Mouse (Mus musculus): ENCODE measurements at regions not wholly inside any gene's neighbourhood (a gene's known extent, or its start where the extent isn't known, plus 50 kb on each side); places are given as distances from the start of the nearest gene placed in this dataset.
A peak's percentile ranks its signal among the peaks of the same experiment; 100 is the strongest.

DNA sequence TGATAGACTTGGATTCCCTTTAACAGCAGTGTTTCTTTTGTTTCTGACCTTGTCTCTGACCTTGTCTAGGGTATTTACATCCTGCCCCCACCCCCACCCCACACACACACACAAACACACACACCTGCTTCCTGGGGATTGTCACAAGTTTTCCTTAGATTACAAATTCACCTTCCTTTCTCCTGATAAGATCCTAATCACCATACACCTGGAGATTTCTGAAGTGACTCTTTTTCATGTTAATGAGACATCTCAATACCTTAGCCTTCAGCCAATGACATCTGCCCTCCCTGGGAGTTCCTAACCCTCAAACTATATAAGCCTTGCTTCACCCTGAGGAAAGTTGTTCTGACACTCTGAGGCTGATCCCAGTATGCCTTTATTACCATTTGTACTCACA, 495.3 kb downstream of the Pdha2 start:
- Histone ChIP-seq H3K27me3 (ENCODE audit: control insufficient read depth, insufficient read depth, low read length) (no peaks in the 10 kb centered on the region), H3K9ac (replicated peaks; ENCODE audit: low read depth, low read length) (no peak overlapping the region), H3K4me2 (ENCODE audit: low read depth, low read length) (no peak overlapping the region), H3K4me1 (ENCODE audit: control insufficient read depth, insufficient read depth, low read length) (no peaks in the 10 kb centered on the region), H3K36me3 (ENCODE audit: control insufficient read depth, insufficient read depth, low read length) (no peaks in the 10 kb centered on the region), H3K4me3 (ENCODE audit: low read depth, low read length) (no peak overlapping the region), H3K9me3 (ENCODE audit: control insufficient read depth, low read length) (no peaks in the 10 kb centered on the region), H3K27ac (ENCODE audit: low read depth, low read length) (no peak overlapping the region)
- no peak for ATAC-seq (ENCODE audit: low read depth)

DNA sequence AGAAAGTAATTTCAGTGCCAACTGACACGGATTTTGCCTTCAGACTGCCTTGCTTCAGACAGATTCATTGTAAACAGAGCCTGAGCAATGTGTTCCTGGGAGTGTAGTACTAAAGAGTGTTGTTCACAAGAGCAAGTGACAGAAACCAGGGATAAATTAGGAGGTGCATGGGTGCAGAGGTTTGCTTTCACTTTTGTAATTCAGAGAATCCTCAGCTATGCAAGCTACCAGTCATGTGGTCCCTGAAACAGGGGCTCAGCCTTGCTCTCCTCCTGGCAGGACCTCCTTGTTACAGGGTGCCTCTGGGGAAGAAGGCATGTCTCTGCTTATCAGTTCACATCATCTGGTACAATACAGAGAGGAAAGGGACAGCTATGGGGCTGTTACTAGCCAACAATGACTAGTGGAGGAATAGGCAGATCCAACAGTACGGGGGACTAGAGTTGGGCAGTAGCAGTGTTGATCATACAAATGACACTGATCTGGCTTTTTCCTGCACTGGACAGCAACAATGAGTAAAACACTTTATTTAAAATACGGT, 504.5 kb downstream of the Pdha2 start:
- WGBS: 76% methylated on average over 3 of the region's 3 CpGs
- ATAC-seq (ENCODE audit: low read depth): no peak
- H3K9ac ChIP-seq (replicated peaks; ENCODE audit: low read depth, low read length): no peak overlapping the region
- no peaks in the 10 kb centered on the region for H3K36me3 ChIP-seq (ENCODE audit: control insufficient read depth, insufficient read depth, low read length)
- H3K27ac ChIP-seq (ENCODE audit: low read depth, low read length): no peak overlapping the region
- no peak overlapping the region for H3K4me2 ChIP-seq (ENCODE audit: low read depth, low read length)
- no peak overlapping the region for H3K4me3 ChIP-seq (ENCODE audit: low read depth, low read length)
- no peaks in the 10 kb centered on the region for H3K27me3 ChIP-seq (ENCODE audit: control insufficient read depth, insufficient read depth, low read length)
- no peaks in the 10 kb centered on the region for H3K4me1 ChIP-seq (ENCODE audit: control insufficient read depth, insufficient read depth, low read length)
- no peaks in the 10 kb centered on the region for H3K9me3 ChIP-seq (ENCODE audit: control insufficient read depth, low read length)

DNA sequence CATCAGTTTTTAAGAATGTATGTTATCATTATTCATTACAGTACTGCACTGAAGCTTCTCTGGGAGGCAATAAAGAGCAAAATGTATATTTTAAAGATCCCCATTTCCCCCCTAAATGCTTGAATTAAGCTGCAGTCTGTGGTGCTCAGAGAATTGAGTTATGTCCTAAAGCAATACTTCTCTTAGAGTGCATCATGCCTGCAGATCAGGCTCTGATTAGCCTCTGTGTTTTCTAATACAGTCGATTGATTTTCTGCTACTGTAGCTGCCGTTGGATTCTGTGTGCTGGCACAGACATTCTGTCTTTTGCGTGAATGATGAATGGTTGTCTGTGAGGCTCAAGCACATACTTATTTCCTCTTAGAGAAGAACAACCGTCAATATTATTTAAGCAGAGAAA, 505.4 kb downstream of the Pdha2 start:
- peak; percentile 60 for ATAC-seq (ENCODE audit: low read depth)
- no peak overlapping the region for H3K4me3 ChIP-seq (ENCODE audit: low read depth, low read length)
- H3K9ac ChIP-seq (replicated peaks; ENCODE audit: low read depth, low read length): no peak overlapping the region
- H3K9me3 ChIP-seq (ENCODE audit: control insufficient read depth, low read length): no peaks in the 10 kb centered on the region
- H3K4me1 ChIP-seq (ENCODE audit: control insufficient read depth, insufficient read depth, low read length): no peaks in the 10 kb centered on the region
- no peaks in the 10 kb centered on the region for H3K27me3 ChIP-seq (ENCODE audit: control insufficient read depth, insufficient read depth, low read length)
- no peak overlapping the region for H3K27ac ChIP-seq (ENCODE audit: low read depth, low read length)
- H3K36me3 ChIP-seq (ENCODE audit: control insufficient read depth, insufficient read depth, low read length): no peaks in the 10 kb centered on the region
- H3K4me2 ChIP-seq (ENCODE audit: low read depth, low read length): no peak overlapping the region
- WGBS: 46% methylated on average over 4 of the region's 4 CpGs

DNA sequence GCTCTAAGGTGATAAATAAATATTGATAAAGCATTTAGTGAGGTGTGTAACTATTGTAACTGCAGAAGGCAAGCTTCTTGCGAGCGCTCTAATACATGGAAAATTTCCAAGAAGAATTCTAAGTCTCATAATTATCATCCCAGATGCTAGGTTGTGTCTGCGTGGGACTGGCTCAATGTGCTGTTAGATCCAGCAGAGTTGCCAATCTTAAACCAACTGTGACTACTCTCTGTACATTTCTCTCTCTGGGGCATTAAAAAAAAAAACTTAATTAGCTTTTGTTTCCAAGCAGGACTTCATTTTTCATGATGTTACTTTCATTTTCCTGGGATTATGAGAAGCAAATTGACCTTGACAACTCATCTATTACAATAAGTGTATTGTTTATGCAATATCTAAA, 506.6 kb downstream of the Pdha2 start:
- H3K27me3 ChIP-seq (ENCODE audit: control insufficient read depth, insufficient read depth, low read length): no peaks in the 10 kb centered on the region
- no peaks in the 10 kb centered on the region for H3K36me3 ChIP-seq (ENCODE audit: control insufficient read depth, insufficient read depth, low read length)
- H3K4me3 ChIP-seq (ENCODE audit: low read depth, low read length): no peak overlapping the region
- H3K4me1 ChIP-seq (ENCODE audit: control insufficient read depth, insufficient read depth, low read length): no peaks in the 10 kb centered on the region
- no peak for ATAC-seq (ENCODE audit: low read depth)
- no peak overlapping the region for H3K9ac ChIP-seq (replicated peaks; ENCODE audit: low read depth, low read length)
- no peaks in the 10 kb centered on the region for H3K9me3 ChIP-seq (ENCODE audit: control insufficient read depth, low read length)
- 65% methylated on average over 3 of the region's 3 CpGs for WGBS
- no peak overlapping the region for H3K27ac ChIP-seq (ENCODE audit: low read depth, low read length)
- H3K4me2 ChIP-seq (ENCODE audit: low read depth, low read length): no peak overlapping the region

DNA sequence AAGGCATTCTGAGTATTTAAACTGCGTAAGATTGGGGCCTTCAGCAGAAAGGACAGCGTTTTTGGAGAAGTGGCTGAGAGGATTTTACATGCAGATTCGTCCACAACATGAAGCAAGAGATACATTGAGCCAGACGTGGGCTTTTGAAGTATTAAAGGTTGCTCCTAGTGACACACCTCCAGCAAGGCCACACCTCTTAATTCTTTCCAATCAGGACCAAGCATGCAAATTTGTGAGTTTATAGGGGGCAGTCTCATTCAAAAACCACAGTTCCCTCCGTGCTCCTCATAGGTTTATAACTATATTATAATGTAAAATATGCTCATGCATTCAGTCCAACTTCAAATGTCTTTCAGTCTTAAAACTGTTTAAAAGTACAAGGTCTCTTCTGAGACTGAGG, 509.2 kb downstream of the Pdha2 start:
- H3K4me1 ChIP-seq (ENCODE audit: control insufficient read depth, insufficient read depth, low read length): no peaks in the 10 kb centered on the region
- H3K27ac ChIP-seq (ENCODE audit: low read depth, low read length): no peak overlapping the region
- no peak overlapping the region for H3K9ac ChIP-seq (replicated peaks; ENCODE audit: low read depth, low read length)
- WGBS: 66% methylated on average over 5 of the region's 5 CpGs
- H3K27me3 ChIP-seq (ENCODE audit: control insufficient read depth, insufficient read depth, low read length): no peaks in the 10 kb centered on the region
- no peak overlapping the region for H3K4me2 ChIP-seq (ENCODE audit: low read depth, low read length)
- H3K36me3 ChIP-seq (ENCODE audit: control insufficient read depth, insufficient read depth, low read length): no peaks in the 10 kb centered on the region
- ATAC-seq (ENCODE audit: low read depth): no peak
- H3K4me3 ChIP-seq (ENCODE audit: low read depth, low read length): no peak overlapping the region
- H3K9me3 ChIP-seq (ENCODE audit: control insufficient read depth, low read length): no peaks in the 10 kb centered on the region

DNA sequence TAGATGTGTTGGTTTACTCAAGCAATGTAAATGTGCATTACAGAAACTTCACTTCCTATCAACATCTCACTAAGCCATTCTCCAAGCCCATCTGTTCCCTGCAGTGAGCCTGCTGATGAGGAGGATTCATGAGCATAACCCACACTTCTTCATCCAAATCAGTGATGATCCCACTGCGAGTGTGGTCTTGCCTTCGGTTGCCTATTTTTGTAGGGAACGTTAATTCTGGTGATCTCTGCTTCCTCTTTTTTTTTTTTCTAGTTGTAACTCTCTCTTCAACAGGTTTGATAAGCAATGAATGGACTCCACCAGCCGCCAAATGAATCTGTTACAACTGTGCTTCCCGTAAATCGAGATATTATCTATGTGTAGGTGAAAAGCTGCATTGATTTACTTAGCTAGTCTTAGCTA, 509.9 kb downstream of the Pdha2 start:
- 91% methylated on average over 6 of the region's 6 CpGs for WGBS
- H3K4me2 ChIP-seq (ENCODE audit: low read depth, low read length): no peak overlapping the region
- H3K9ac ChIP-seq (replicated peaks; ENCODE audit: low read depth, low read length): no peak overlapping the region
- no peak overlapping the region for H3K4me3 ChIP-seq (ENCODE audit: low read depth, low read length)
- H3K9me3 ChIP-seq (ENCODE audit: control insufficient read depth, low read length): no peaks in the 10 kb centered on the region
- no peaks in the 10 kb centered on the region for H3K4me1 ChIP-seq (ENCODE audit: control insufficient read depth, insufficient read depth, low read length)
- no peak for ATAC-seq (ENCODE audit: low read depth)
- H3K36me3 ChIP-seq (ENCODE audit: control insufficient read depth, insufficient read depth, low read length): no peaks in the 10 kb centered on the region
- H3K27ac ChIP-seq (ENCODE audit: low read depth, low read length): no peak overlapping the region
- no peaks in the 10 kb centered on the region for H3K27me3 ChIP-seq (ENCODE audit: control insufficient read depth, insufficient read depth, low read length)

DNA sequence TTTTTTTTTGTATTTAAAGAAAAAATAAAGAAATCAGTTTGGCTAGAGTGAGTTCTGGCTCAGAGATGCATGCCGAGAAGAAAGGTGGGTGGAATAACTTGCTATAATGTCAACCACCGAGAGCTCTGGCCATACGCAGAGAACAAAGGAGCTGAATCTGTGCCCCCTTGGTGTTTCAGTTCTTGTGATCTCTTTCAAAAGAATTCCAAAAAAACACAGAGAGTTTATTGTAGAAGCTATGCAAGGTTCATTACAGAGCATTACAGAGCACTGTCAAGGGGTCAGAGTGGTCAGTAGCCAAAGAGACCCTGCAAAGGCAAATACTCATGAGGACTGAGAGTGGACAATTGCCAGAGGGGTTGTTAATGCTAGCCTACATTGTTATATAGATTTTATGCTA, 514.9 kb downstream of the Pdha2 start:
- Histone ChIP-seq H3K36me3 (ENCODE audit: control insufficient read depth, insufficient read depth, low read length) (no peaks in the 10 kb centered on the region), H3K27me3 (ENCODE audit: control insufficient read depth, insufficient read depth, low read length) (no peaks in the 10 kb centered on the region), H3K9ac (replicated peaks; ENCODE audit: low read depth, low read length) (no peak overlapping the region), H3K4me3 (ENCODE audit: low read depth, low read length) (no peak overlapping the region), H3K9me3 (ENCODE audit: control insufficient read depth, low read length) (no peaks in the 10 kb centered on the region), H3K27ac (ENCODE audit: low read depth, low read length) (no peak overlapping the region), H3K4me2 (ENCODE audit: low read depth, low read length) (no peak overlapping the region), H3K4me1 (ENCODE audit: control insufficient read depth, insufficient read depth, low read length) (no peaks in the 10 kb centered on the region)
- ATAC-seq (ENCODE audit: low read depth): no peak
- WGBS: 20% methylated on average over 3 of the region's 3 CpGs

DNA sequence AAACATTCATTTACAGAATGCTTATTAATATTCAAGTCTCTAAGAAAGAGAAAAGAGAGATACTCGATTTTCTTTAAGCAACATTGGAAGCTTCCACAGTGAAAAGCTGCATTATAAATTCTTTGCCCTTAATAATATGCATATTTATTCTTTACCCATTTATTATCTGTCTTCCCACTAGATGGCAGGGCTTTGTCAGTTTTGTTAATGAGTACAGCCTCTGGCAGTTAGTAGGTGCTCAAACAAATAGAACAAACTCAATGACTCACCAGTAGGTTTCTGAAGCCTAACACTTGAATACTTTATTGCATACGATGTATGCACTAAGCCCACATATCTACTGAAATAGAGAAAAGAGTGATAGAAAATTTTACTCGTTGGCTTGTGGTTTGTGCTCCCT, 529.4 kb downstream of the Pdha2 start:
- no peak for ATAC-seq (ENCODE audit: low read depth)
- no peak overlapping the region for H3K9ac ChIP-seq (replicated peaks; ENCODE audit: low read depth, low read length)
- H3K4me2 ChIP-seq (ENCODE audit: low read depth, low read length): no peak overlapping the region
- H3K4me1 ChIP-seq (ENCODE audit: control insufficient read depth, insufficient read depth, low read length): no peaks in the 10 kb centered on the region
- no peaks in the 10 kb centered on the region for H3K9me3 ChIP-seq (ENCODE audit: control insufficient read depth, low read length)
- 85% methylated on average over 3 of the region's 3 CpGs for WGBS
- no peak overlapping the region for H3K27ac ChIP-seq (ENCODE audit: low read depth, low read length)
- no peaks in the 10 kb centered on the region for H3K27me3 ChIP-seq (ENCODE audit: control insufficient read depth, insufficient read depth, low read length)
- no peaks in the 10 kb centered on the region for H3K36me3 ChIP-seq (ENCODE audit: control insufficient read depth, insufficient read depth, low read length)
- no peak overlapping the region for H3K4me3 ChIP-seq (ENCODE audit: low read depth, low read length)

DNA sequence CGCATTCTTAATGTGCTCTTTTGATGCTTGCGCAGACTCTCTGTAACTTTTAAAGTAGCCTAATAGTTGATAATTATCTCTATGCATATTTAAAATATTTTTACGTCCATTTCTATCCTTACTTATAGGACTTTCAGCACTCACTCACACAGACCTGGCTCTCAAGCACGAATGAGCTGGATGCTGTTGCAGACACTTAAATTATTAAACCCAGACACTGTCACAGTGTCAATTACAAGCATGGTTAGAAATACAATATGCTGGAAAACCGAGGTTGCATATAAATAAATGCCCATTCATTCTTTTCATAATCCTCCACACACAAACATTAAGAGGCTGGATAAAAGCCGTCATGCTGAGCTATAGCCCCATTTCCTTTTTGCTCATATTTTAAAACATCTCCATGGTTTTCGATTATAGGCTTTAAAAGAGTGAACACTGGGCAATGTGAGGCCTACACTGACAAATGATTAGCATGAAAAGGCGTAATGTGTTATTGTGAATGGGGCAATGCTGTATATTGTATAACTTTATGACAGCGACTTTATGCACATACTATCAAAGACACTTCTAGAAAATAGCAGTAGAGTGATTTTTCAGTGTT, 566.3 kb downstream of the Pdha2 start:
- ATAC-seq (ENCODE audit: low read depth): no peak
- H3K9me3 ChIP-seq (ENCODE audit: control insufficient read depth, low read length): no peaks in the 10 kb centered on the region
- WGBS: 37% methylated on average over 9 of the region's 9 CpGs

More for the DNA sequence above, 566.3 kb downstream of the Pdha2 start:
- Histone ChIP-seq H3K4me3 (ENCODE audit: low read depth, low read length) (no peak overlapping the region), H3K4me1 (ENCODE audit: control insufficient read depth, insufficient read depth, low read length) (no peaks in the 10 kb centered on the region), H3K27ac (ENCODE audit: low read depth, low read length) (no peak overlapping the region), H3K27me3 (ENCODE audit: control insufficient read depth, insufficient read depth, low read length) (no peaks in the 10 kb centered on the region), H3K4me2 (ENCODE audit: low read depth, low read length) (no peak overlapping the region), H3K36me3 (ENCODE audit: control insufficient read depth, insufficient read depth, low read length) (no peaks in the 10 kb centered on the region), H3K9ac (replicated peaks; ENCODE audit: low read depth, low read length) (no peak overlapping the region)
